Mouse (Mus musculus) limb, embryonic 15.5 days (tissue): ENCODE results near the gene Nek7. TPM values are rescaled to one million over a fixed set of nuclear protein-coding genes. Genes with fewer than 3 reads are reported as not detected.

ENCODE experiments used
- ATAC-seq: fragments of 200-750 bp; cut with Nextera tagmentation; 2 replicates; pipeline ENCODE4 v1.8.0; 2017; ENCODE audit warnings: low read depth, moderate TSS enrichment; ENCODE audit not compliant: insufficient number of reproducible peaks, low FRiP score, low TSS enrichment
- H3K27ac ChIP-seq: fragments of 300-500 bp; sonication (generic); 2 replicates; pipeline ENCODE4 v1.5.1; 2015; ENCODE audit warnings: moderate library complexity, mild to moderate bottlenecking, inconsistent platforms
- H3K27me3 ChIP-seq: fragments of 300-500 bp; sonication (generic); 2 replicates; pipeline ENCODE4 v1.6.1; 2015; ENCODE audit warnings: inconsistent platforms
- H3K36me3 ChIP-seq: fragments of 300-500 bp; sonication (generic); 2 replicates; pipeline ENCODE4 v1.6.1; 2015; ENCODE audit warnings: inconsistent platforms
- H3K4me1 ChIP-seq: fragments of 300-500 bp; sonication (generic); 2 replicates; pipeline ENCODE4 v1.6.1; 2015; ENCODE audit warnings: inconsistent platforms
- H3K4me2 ChIP-seq: fragments of 300-500 bp; sonication (generic); 2 replicates; pipeline ENCODE4 v1.6.1; 2015; ENCODE audit warnings: mild to moderate bottlenecking, inconsistent platforms
- H3K4me3 ChIP-seq: fragments of 300-500 bp; sonication (generic); 2 replicates; pipeline ENCODE4 v1.5.1; 2015; ENCODE audit warnings: mild to moderate bottlenecking, inconsistent platforms
- H3K9ac ChIP-seq: fragments of 300-500 bp; sonication (generic); 2 replicates; pipeline ENCODE4 v1.6.1; 2015; ENCODE audit warnings: inconsistent platforms
- H3K9me3 ChIP-seq: fragments of 300-500 bp; sonication (generic); 2 replicates; pipeline ENCODE4 v1.6.1; 2016; ENCODE audit warnings: inconsistent platforms
- WGBS: fragments of 180-500 bp; shearing (Covaris S2); methylation state at CpG from one replicate; pipeline ENCODE4 v1.1.7; 2015; 5-methylcytosine and 5-hydroxymethylcytosine counted together
- polyA plus RNA-seq: library from polyadenylated mRNA; unstranded; fragments of >200 nt; fragmentation: Nextera tagmentation; extraction: Ambion mirVana; gene quantifications from 2 replicates; pipeline ENCODE4 v1.2.1, GENCODE M21; 2015

Nek7 gene
- polyA plus RNA-seq, 1 experiment from 2014 or later = 36.5 TPM

GRCm38 (mm10) chr1:138584423-138585013 is 35.4 kb downstream of the Nek7 start:
- ATAC-seq = no peak
- 99% methylated on average over 2 of the region's 2 CpGs for WGBS
- Histone ChIP-seq H3K9ac (no peak overlapping the region), H3K4me3 (no peak overlapping the region), H3K4me1 (no peaks in the 10 kb centered on the region), H3K4me2 (no peak overlapping the region), H3K9me3 (no peaks in the 10 kb centered on the region), H3K27me3 (no peaks in the 10 kb centered on the region), H3K27ac (no peak overlapping the region), H3K36me3 (no peaks in the 10 kb centered on the region)

GRCm38 (mm10) chr1:138582225-138582624 is 37.7 kb downstream of the Nek7 start:
- no peak overlapping the region for H3K9ac ChIP-seq
- H3K4me1 ChIP-seq = no peaks in the 10 kb centered on the region
- H3K27ac ChIP-seq = no peak overlapping the region
- H3K27me3 ChIP-seq = no peaks in the 10 kb centered on the region
- H3K4me2 ChIP-seq = no peak overlapping the region
- ATAC-seq = no peak
- no peak overlapping the region for H3K4me3 ChIP-seq
- H3K36me3 ChIP-seq = no peaks in the 10 kb centered on the region
- 77% methylated on average over 7 of the region's 7 CpGs for WGBS
- no peaks in the 10 kb centered on the region for H3K9me3 ChIP-seq

GRCm38 (mm10) chr1:138579822-138580492 is 40.0 kb downstream of the Nek7 start:
- Histone ChIP-seq H3K9me3 (no peaks in the 10 kb centered on the region), H3K4me3 (no peak overlapping the region), H3K27ac (no peak overlapping the region), H3K4me1 (peaks cover 4% of the 10 kb centered on the region), H3K4me2 (no peak overlapping the region), H3K27me3 (no peaks in the 10 kb centered on the region), H3K9ac (no peak overlapping the region), H3K36me3 (no peaks in the 10 kb centered on the region)
- no peak for ATAC-seq
- 75% methylated on average over 11 of the region's 11 CpGs for WGBS

GRCm38 (mm10) chr1:138579207-138579606 is 40.7 kb downstream of the Nek7 start:
- H3K9me3 ChIP-seq = no peaks in the 10 kb centered on the region
- H3K27me3 ChIP-seq = no peaks in the 10 kb centered on the region
- no peak overlapping the region for H3K27ac ChIP-seq
- ATAC-seq = no peak
- no peak overlapping the region for H3K4me3 ChIP-seq
- H3K4me1 ChIP-seq = peaks cover 4% of the 10 kb centered on the region
- 68% methylated on average over 7 of the region's 7 CpGs for WGBS
- H3K9ac ChIP-seq = no peak overlapping the region
- no peaks in the 10 kb centered on the region for H3K36me3 ChIP-seq
- H3K4me2 ChIP-seq = no peak overlapping the region

GRCm38 (mm10) chr1:138576803-138577202 is 43.1 kb downstream of the Nek7 start:
- no peak for ATAC-seq
- H3K4me2 ChIP-seq = no peak overlapping the region
- WGBS = 23% methylated on average over 7 of the region's 7 CpGs
- no peaks in the 10 kb centered on the region for H3K9me3 ChIP-seq
- H3K9ac ChIP-seq = no peak overlapping the region
- H3K4me1 ChIP-seq = peaks cover 4% of the 10 kb centered on the region
- no peak overlapping the region for H3K4me3 ChIP-seq
- no peak overlapping the region for H3K27ac ChIP-seq
- H3K27me3 ChIP-seq = no peaks in the 10 kb centered on the region
- H3K36me3 ChIP-seq = no peaks in the 10 kb centered on the region

GRCm38 (mm10) chr1:138576066-138576697 is 43.8 kb downstream of the Nek7 start:
- Histone ChIP-seq H3K9me3 (no peaks in the 10 kb centered on the region), H3K36me3 (no peaks in the 10 kb centered on the region), H3K27me3 (no peaks in the 10 kb centered on the region), H3K9ac (no peak overlapping the region), H3K4me2 (no peak overlapping the region), H3K27ac (no peak overlapping the region), H3K4me1 (peaks cover 4% of the 10 kb centered on the region), H3K4me3 (no peak overlapping the region)
- 90% methylated on average over 8 of the region's 8 CpGs for WGBS
- no peak for ATAC-seq

GRCm38 (mm10) chr1:138575629-138576028 is 44.3 kb downstream of the Nek7 start:
- Histone ChIP-seq H3K36me3 (no peaks in the 10 kb centered on the region), H3K27me3 (no peaks in the 10 kb centered on the region), H3K4me2 (no peak overlapping the region), H3K9ac (no peak overlapping the region), H3K4me1 (peaks cover 4% of the 10 kb centered on the region), H3K27ac (no peak overlapping the region), H3K9me3 (no peaks in the 10 kb centered on the region), H3K4me3 (no peak overlapping the region)
- WGBS = 53% methylated on average over 2 of the region's 2 CpGs
- no peak for ATAC-seq

GRCm38 (mm10) chr1:138571565-138572361 is 48.2 kb downstream of the Nek7 start:
- H3K36me3 ChIP-seq = no peaks in the 10 kb centered on the region
- 78% methylated on average over 22 of the region's 22 CpGs for WGBS
- no peak overlapping the region for H3K4me3 ChIP-seq
- peaks cover 2% of the 10 kb centered on the region for H3K4me1 ChIP-seq
- no peak overlapping the region for H3K9ac ChIP-seq
- no peak overlapping the region for H3K27ac ChIP-seq
- no peaks in the 10 kb centered on the region for H3K27me3 ChIP-seq
- H3K9me3 ChIP-seq = no peaks in the 10 kb centered on the region
- no peak overlapping the region for H3K4me2 ChIP-seq
- no peak for ATAC-seq

GRCm38 (mm10) chr1:138571038-138571441 is 48.9 kb downstream of the Nek7 start:
- Histone ChIP-seq H3K4me1 (no peaks in the 10 kb centered on the region), H3K4me3 (no peak overlapping the region), H3K9me3 (no peaks in the 10 kb centered on the region), H3K9ac (no peak overlapping the region), H3K4me2 (no peak overlapping the region), H3K27ac (no peak overlapping the region), H3K27me3 (no peaks in the 10 kb centered on the region), H3K36me3 (no peaks in the 10 kb centered on the region)
- 87% methylated on average over 2 of the region's 2 CpGs for WGBS
- ATAC-seq = no peak

- Histone ChIP-seq H3K9me3 (no peaks in the 10 kb centered on the region), H3K4me3 (no peak overlapping the region), H3K4me2 (no peak overlapping the region), H3K27ac (no peak overlapping the region), H3K4me1 (no peaks in the 10 kb centered on the region), H3K9ac (no peak overlapping the region), H3K36me3 (no peaks in the 10 kb centered on the region), H3K27me3 (no peaks in the 10 kb centered on the region)
- 79% methylated on average over 6 of the region's 6 CpGs for WGBS
- ATAC-seq = no peak
These were observed 51.3 kb downstream of the Nek7 start for GRCm38 (mm10) chr1:138568434-138569232.

- Histone ChIP-seq H3K4me1 (no peaks in the 10 kb centered on the region), H3K4me3 (no peak overlapping the region), H3K27me3 (no peaks in the 10 kb centered on the region), H3K9me3 (no peaks in the 10 kb centered on the region), H3K36me3 (no peaks in the 10 kb centered on the region), H3K9ac (no peak overlapping the region), H3K4me2 (no peak overlapping the region), H3K27ac (no peak overlapping the region)
- no peak for ATAC-seq
- WGBS = 83% methylated on average over 9 of the region's 9 CpGs
These were observed 52.0 kb downstream of the Nek7 start for GRCm38 (mm10) chr1:138567946-138568345.
